Mouse (Mus musculus) cerebellum, adult 9-11 months (tissue): ENCODE measurements around the gene Dixdc1.
A peak's percentile ranks its signal among the peaks of the same experiment; 100 is the strongest.
"Not testable (repeated sequence)": the region's sequence is repeated elsewhere in the genome, so short reads cannot be mapped to it uniquely, and the experiment has no call there.

Experiments used
- DNase-seq: peaks from one replicate; pipeline ENCODE4 v3.0.0; 2022

Dixdc1 gene

DNA sequence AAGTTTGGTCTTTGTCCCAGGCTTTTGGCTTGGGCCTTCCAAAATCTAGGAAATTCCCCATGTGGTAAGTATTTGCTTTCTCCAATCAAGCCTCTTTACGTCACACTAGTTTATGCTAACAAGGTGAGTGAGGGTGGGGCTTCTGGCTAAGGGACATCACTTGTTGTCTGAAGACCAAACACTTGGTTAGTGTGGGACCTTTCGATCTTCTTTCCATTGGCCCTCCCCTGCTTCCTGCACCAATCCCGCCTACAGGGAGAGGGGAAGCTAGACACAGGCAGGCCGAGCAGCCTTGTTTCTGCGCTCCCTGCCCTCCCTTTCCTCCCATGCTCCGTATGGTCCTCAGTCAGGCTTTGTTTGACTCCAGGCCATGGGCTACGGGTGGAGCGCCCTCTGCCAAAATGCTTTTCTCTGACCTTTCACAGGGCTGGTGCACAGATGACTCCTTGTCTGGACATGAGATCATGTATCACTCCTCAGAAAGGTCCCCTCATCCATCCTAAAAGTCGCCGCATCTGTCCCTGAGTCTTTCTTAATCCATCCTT lies 92.4 kb downstream of the Dixdc1 start:
- DNase-seq, result no peak

GRCm38 (mm10) chr9:50634270-50634669 lies 105.0 kb downstream of the Dixdc1 start:
- no peak for DNase-seq

DNA sequence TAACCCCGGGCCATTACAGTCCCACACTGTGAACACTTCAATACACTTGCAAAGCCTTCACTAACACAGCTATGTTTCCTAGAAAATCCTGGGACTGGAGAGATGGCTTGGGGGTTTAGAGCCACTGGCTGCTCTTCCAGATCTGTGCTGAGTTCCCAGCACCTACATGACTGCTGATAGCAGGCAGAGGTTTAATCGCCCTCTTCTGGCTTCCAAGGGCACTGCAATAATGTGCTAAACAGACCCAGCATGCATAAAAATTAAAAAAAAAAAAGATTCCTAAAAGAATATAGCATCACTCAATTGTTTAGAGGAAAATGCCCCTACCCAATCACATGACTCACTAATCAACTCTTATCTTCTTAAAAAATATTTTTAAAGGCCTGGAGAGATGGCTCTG lies 106.3 kb downstream of the Dixdc1 start:
- DNase-seq, result no peak

DNA sequence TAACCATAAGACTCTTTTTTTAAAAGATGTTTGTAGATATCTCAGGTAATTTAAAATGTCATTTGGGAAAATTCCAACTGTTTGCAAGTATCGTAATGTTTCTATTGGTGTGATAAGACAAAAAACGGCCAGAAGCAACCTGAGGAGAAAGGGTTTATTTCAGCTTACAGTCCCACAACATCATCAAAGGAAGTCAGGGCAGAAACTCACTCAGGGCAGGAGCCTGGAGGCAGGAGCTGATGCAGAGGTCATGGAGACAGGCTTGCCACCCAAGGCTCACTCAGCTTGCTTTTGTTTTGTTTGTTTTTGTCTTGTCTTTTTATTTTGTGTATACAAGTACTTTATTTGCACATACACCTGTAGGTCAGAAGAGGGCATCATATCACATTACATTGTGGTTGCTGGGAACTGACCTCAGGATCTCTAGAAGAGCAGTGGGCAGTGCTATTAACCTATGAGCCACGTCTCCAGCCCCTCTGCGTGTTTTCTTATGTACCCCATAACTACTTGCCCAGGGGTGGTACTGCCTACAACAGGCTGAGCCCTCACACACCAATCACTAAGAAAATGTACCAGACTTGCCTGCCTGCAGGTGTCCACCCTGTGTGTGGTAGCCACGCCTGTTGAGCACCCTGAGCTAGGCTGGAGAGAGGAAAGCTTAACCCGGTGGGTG lies 107.2 kb downstream of the Dixdc1 start:
- DNase-seq, result no peak

DNA sequence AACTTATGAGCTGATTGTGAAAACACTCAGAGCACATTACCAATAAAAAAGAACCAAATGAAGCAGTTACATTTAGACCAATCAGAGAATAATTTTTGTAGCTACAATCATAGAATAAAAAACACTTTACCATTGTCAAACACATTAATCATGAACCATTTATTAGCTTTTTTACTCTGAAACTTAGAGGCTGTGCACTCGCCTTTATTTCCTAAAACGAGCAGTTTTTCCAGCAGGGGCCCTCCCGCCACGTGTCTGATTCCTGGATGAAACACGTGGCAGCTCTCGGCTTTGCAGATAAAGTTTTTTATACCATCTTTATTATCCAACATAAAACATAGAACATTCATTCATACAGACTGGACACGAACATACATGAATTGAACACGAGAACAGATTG lies 108.4 kb downstream of the Dixdc1 start:
- DNase-seq, result not testable (repeated sequence)

GRCm38 (mm10) chr9:50617794-50618330 lies 121.5 kb downstream of the Dixdc1 start:
- no peak for DNase-seq

- peak; percentile 89 for DNase-seq
These were observed 122.3 kb downstream of the Dixdc1 start, which contains the start of the genes Pih1d2 and Nkapd1 for GRCm38 (mm10) chr9:50616766-50617603. Pih1d2 (plus strand) TSS chr9:50617321. Nkapd1 (minus strand) TSS chr9:50617464.

- DNase-seq, result no peak
These were observed 123.2 kb downstream of the Dixdc1 start for GRCm38 (mm10) chr9:50616161-50616560.
